Mouse (Mus musculus): ENCODE results near the gene Brd3.

DNA sequence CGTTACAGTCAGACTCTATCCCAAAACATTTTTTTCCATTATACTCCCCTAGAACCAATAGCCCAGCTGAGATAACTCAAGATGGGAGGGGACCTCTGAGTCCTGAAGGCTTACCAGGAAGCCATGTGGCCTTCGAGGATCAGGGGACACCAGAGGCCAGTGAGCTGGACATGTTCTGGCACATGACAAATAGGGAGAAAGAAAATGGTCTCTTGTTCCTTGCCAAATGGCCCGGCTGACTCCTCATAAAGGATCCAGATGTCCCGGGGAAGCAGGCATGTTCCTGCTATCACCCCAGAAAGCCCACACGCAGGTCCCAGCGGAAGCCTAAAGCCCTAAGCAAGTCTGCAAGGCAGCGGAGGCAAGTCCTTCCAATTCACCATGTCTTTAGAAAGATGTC is 83.9 kb downstream of the Brd3 start:
- TF ChIP-seq CTCF (IDR thresholded peaks at IDR 0.05; ENCODE audit: extremely low read depth, insufficient read length, insufficient replicate concordance, low read depth, low read length) = no peak
- no peak for TF ChIP-seq POLR2A (IDR thresholded peaks at IDR 0.05; ENCODE audit: low read depth, low read length)
